Mouse (Mus musculus): ENCODE measurements around the gene Epha1.

GRCm38 (mm10) chr6:42326509-42326908 is 46.6 kb downstream of the Epha1 start:
- TF ChIP-seq CTCF (IDR thresholded peaks at IDR 0.05), result no peak
- no peak for TF ChIP-seq EP300 (IDR thresholded peaks at IDR 0.05)

Data from lung, postnatal 0 days (tissue).